Comparison of ENCODE assay signal across 13 mouse cellular contexts in genomic region chr7:66115821-66116343, GRCm38 (mm10). TPM values are rescaled to one million over a fixed set of nuclear protein-coding genes. Genes with fewer than 3 reads are reported as not detected.
DNase-seq lines count a peak whose midpoint lies in the region; ATAC-seq lines count a peak whose summit lies in the region.
"Had no signal": no experiment of that assay in that cellular context is flagged by ENCODE, and none has a peak within 500 bp of the region (broad histone marks: within the 10 kb centered on the region; RNA-seq: fewer than 3 reads in every experiment).

No protein-coding gene starts in this region.

- no peak overlapping the region for H3K4me2 ChIP-seq in heart, embryonic 16.5 days (ENCODE audit: low read depth, low read length)
- H3K4me2 ChIP-seq in liver, embryonic 12.5 days, result peak overlapping the region; percentile 94
- H3K4me2 ChIP-seq: embryonic facial prominence, embryonic 12.5 days had no signal

- no peaks in the 10 kb centered on the region for H3K9me3 ChIP-seq in heart, embryonic 16.5 days (replicated peaks; ENCODE audit: control insufficient read depth, low read length)
- no peaks in the 10 kb centered on the region for H3K9me3 ChIP-seq in liver, embryonic 12.5 days (replicated peaks)
- H3K9me3 ChIP-seq: embryonic facial prominence, embryonic 12.5 days had no signal

- no peaks in the 10 kb centered on the region; the same call in 1 of the 2 replicates for H3K36me3 ChIP-seq in heart, embryonic 16.5 days (ENCODE audit: control insufficient read depth, insufficient read depth)
- H3K36me3 ChIP-seq in liver, embryonic 12.5 days, result peaks cover 32% of the 10 kb centered on the region
- H3K36me3 ChIP-seq in splenic B cell, adult 2 months (ENCODE audit: control insufficient read depth, insufficient read depth, low read length, poor library complexity, severe bottlenecking), result no peaks in the 10 kb centered on the region

- DNase-seq in heart, adult 8-10 months (ENCODE audit: low spot score), result no peak
- DNase-seq in thymus, postnatal 14 days, result peak; percentile 17
- DNase-seq in thymus, adult 18-20 months, result no peak
- DNase-seq in splenic B cell, adult 2 months (ENCODE audit: low read depth, low spot score), result peak; percentile 73
- no peak for DNase-seq in cerebellum, postnatal 14 days
- DNase-seq in embryo, embryonic 9.5 days (ENCODE audit: extremely low spot score), result no peak
- DNase-seq: cerebellum, adult 2 months; forebrain, postnatal 0 days; gastrocnemius, postnatal 25 days; kidney, adult 18-20 months had no signal

- no peak for ATAC-seq in heart, embryonic 16.5 days (replicated peaks; ENCODE audit: extremely low read depth, insufficient read depth, low FRiP score)
- ATAC-seq in liver, embryonic 12.5 days, result no peak
- ATAC-seq: forebrain, postnatal 0 days had no signal

- 55% methylated on average over 11 of the region's 11 CpGs for WGBS in heart, embryonic 16.5 days
- 46% methylated on average over 11 of the region's 11 CpGs for whole genome bisulfite sequencing in liver, embryonic 12.5 days (ENCODE audit: insufficient replicate concordance)

- H3K9ac ChIP-seq in heart, embryonic 16.5 days (ENCODE audit: low read length), result no peak overlapping the region
- peak overlapping the region; percentile 56 for H3K9ac ChIP-seq in liver, embryonic 12.5 days
- H3K9ac ChIP-seq: embryonic facial prominence, embryonic 12.5 days; forebrain, postnatal 0 days had no signal

- H3K27ac ChIP-seq in heart, embryonic 16.5 days (ENCODE audit: low read length), result peak overlapping the region; percentile 11; the same call in 1 of the 2 replicates
- peak overlapping the region; percentile 75 for H3K27ac ChIP-seq in liver, embryonic 12.5 days
- H3K27ac ChIP-seq: embryonic facial prominence, embryonic 12.5 days had no signal

- no peak overlapping the region for H3K4me3 ChIP-seq in heart, embryonic 16.5 days (ENCODE audit: low read length)
- H3K4me3 ChIP-seq in liver, embryonic 12.5 days, result peak overlapping the region; percentile 34
- H3K4me3 ChIP-seq: embryonic facial prominence, embryonic 12.5 days had no signal

- no peaks in the 10 kb centered on the region for H3K27me3 ChIP-seq in heart, embryonic 16.5 days (ENCODE audit: control insufficient read depth, insufficient read depth, low read length)
- H3K27me3 ChIP-seq in liver, embryonic 12.5 days (replicated peaks), result no peaks in the 10 kb centered on the region
- no peaks in the 10 kb centered on the region for H3K27me3 ChIP-seq in splenic B cell, adult 2 months (ENCODE audit: control insufficient read depth, insufficient read depth, low read length, poor library complexity, severe bottlenecking)
- H3K27me3 ChIP-seq: embryonic facial prominence, embryonic 12.5 days had no signal

- H3K4me1 ChIP-seq in heart, embryonic 16.5 days (ENCODE audit: control insufficient read depth, insufficient read depth, low read length), result peaks cover 66% of the 10 kb centered on the region
- peaks cover 97% of the 10 kb centered on the region for H3K4me1 ChIP-seq in liver, embryonic 12.5 days

RNA-seq across cellular contexts. Expression of gene Chsy1, which starts 6.6 kb away (rescaled TPM):
- polyA plus RNA-seq in heart, embryonic 16.5 days (2015; fragmentation: Nextera tagmentation; extraction: Ambion mirVana), result 10.8 and 11.5 TPM in 2 replicates
- total RNA-seq in heart, adult 8-10 months (2022), result 10 to 100 TPM; 11.3 to 14.5 (median 11.5) TPM
- polyA plus RNA-seq in liver, embryonic 12.5 days (2016; fragmentation: Nextera tagmentation; extraction: Ambion mirVana), result 11.3 and 12.0 TPM in 2 replicates

RNA-seq across cellular contexts. Expression of gene Selenos, which starts 36.4 kb away (rescaled TPM):
- polyA plus RNA-seq in heart, embryonic 16.5 days (2015; fragmentation: Nextera tagmentation; extraction: Ambion mirVana), result 67.0 and 75.8 TPM in 2 replicates
- 10 to 100 TPM; 37.5 to 50.8 (median 38.9) TPM for total RNA-seq in heart, adult 8-10 months (2022)
- polyA plus RNA-seq in liver, embryonic 12.5 days (2016; fragmentation: Nextera tagmentation; extraction: Ambion mirVana), result 60.7 and 65.5 TPM in 2 replicates

RNA-seq across cellular contexts. Expression of gene Snrpa1, which starts 57.1 kb away (rescaled TPM):
- 89.4 and 99.8 TPM in 2 replicates for polyA plus RNA-seq in heart, embryonic 16.5 days (2015; fragmentation: Nextera tagmentation; extraction: Ambion mirVana)
- 10 to 100 TPM; 18.3 to 24.1 (median 20.7) TPM for total RNA-seq in heart, adult 8-10 months (2022)
- polyA plus RNA-seq in liver, embryonic 12.5 days (2016; fragmentation: Nextera tagmentation; extraction: Ambion mirVana), result 162 and 173 TPM in 2 replicates

Comparison
In these comparisons a context has a peak if more than half of its experiments do, and no peak if none do; other contexts are left out.
1. DNase-seq: peak in thymus, postnatal 14 days (single experiment) and splenic B cell, adult 2 months (single experiment); none in heart, adult 8-10 months (single experiment), thymus, adult 18-20 months (0 of 2), cerebellum, postnatal 14 days (0 of 2) and embryo, embryonic 9.5 days (single experiment).